ENCODE assay signal across 19 mouse cellular contexts in genomic region chr16:35403356-35403755, GRCm38 (mm10). TPM values are rescaled to one million over a fixed set of nuclear protein-coding genes. Genes with fewer than 3 reads are reported as not detected.
DNase-seq lines count a peak whose midpoint lies in the region; ATAC-seq and TF ChIP-seq lines count a peak whose summit lies in the region.
"Had no signal": no experiment of that assay in that cellular context is flagged by ENCODE, and none has a peak within 500 bp of the region (broad histone marks: within the 10 kb centered on the region; RNA-seq: fewer than 3 reads in every experiment).

No protein-coding gene starts in this region.

- H3K27ac ChIP-seq in intestine, embryonic 15.5 days = no peak overlapping the region
- H3K27ac ChIP-seq in neural tube, embryonic 15.5 days (replicated peaks) = no peak overlapping the region
- H3K27ac ChIP-seq: embryonic facial prominence, embryonic 13.5 days; forebrain, embryonic 12.5 days; heart, embryonic 15.5 days; hindbrain, embryonic 13.5 days had no signal

- no peaks in the 10 kb centered on the region for H3K4me1 ChIP-seq in intestine, embryonic 15.5 days (replicated peaks)
- H3K4me1 ChIP-seq in neural tube, embryonic 15.5 days = peaks cover 8% of the 10 kb centered on the region
- H3K4me1 ChIP-seq: forebrain, embryonic 12.5 days; heart, embryonic 15.5 days had no signal

- DNase-seq in heart, adult 11 months = peak; percentile 71
- no peak for DNase-seq in heart, adult 9 months (ENCODE audit: low spot score in 2 of 2)
- peak; percentile 11 for DNase-seq in brain, embryonic 14.5 days (ENCODE audit: low read depth)
- DNase-seq in layer of hippocampus, adult 8-10 months (ENCODE audit: low spot score in 2 of 2) = peak; percentile 25 to 41
- peak; percentile 41 to 56 for DNase-seq in layer of hippocampus, postnatal 36 days
- DNase-seq: adrenal gland, postnatal 10 days; cerebellum, adult 11-12 months; cerebellum, adult 9-10 months; cerebellum, postnatal 25 days; gastrocnemius, postnatal 36 days; heart, adult 18-20 months; heart, postnatal 14 days had no signal

- no peak for TF ChIP-seq POLR2A in brain, embryonic 14.5 days (IDR thresholded peaks at IDR 0.05; ENCODE audit: borderline replicate concordance, extremely low read depth, insufficient read depth, insufficient read length, poor library complexity, severe bottlenecking)

- H3K36me3 ChIP-seq in intestine, embryonic 15.5 days = no peaks in the 10 kb centered on the region
- no peaks in the 10 kb centered on the region for H3K36me3 ChIP-seq in neural tube, embryonic 15.5 days

- WGBS in intestine, embryonic 15.5 days = 90% methylated on average over 9 of the region's 9 CpGs
- 82% methylated on average over 9 of the region's 9 CpGs for WGBS in neural tube, embryonic 15.5 days

- no peaks in the 10 kb centered on the region for H3K27me3 ChIP-seq in intestine, embryonic 15.5 days (replicated peaks)
- H3K27me3 ChIP-seq in neural tube, embryonic 15.5 days (replicated peaks) = no peaks in the 10 kb centered on the region
- H3K27me3 ChIP-seq: embryonic facial prominence, embryonic 13.5 days; forebrain, embryonic 12.5 days; heart, embryonic 15.5 days; hindbrain, embryonic 13.5 days had no signal

- H3K4me3 ChIP-seq in intestine, embryonic 15.5 days (replicated peaks) = no peak overlapping the region
- no peak overlapping the region for H3K4me3 ChIP-seq in neural tube, embryonic 15.5 days (replicated peaks)
- H3K4me3 ChIP-seq: embryonic facial prominence, embryonic 13.5 days; forebrain, embryonic 12.5 days; heart, embryonic 15.5 days; hindbrain, embryonic 13.5 days had no signal

- H3K9me3 ChIP-seq in intestine, embryonic 15.5 days = no peaks in the 10 kb centered on the region
- H3K9me3 ChIP-seq in neural tube, embryonic 15.5 days (replicated peaks) = no peaks in the 10 kb centered on the region
- H3K9me3 ChIP-seq: embryonic facial prominence, embryonic 13.5 days; forebrain, embryonic 12.5 days; heart, embryonic 15.5 days; hindbrain, embryonic 13.5 days had no signal

- no peak for ATAC-seq in intestine, embryonic 15.5 days
- ATAC-seq in neural tube, embryonic 15.5 days (ENCODE audit: low FRiP score) = no peak

- H3K9ac ChIP-seq in intestine, embryonic 15.5 days = no peak overlapping the region
- H3K9ac ChIP-seq in neural tube, embryonic 15.5 days (replicated peaks) = no peak overlapping the region
- H3K9ac ChIP-seq: embryonic facial prominence, embryonic 13.5 days; forebrain, embryonic 12.5 days; heart, embryonic 15.5 days; hindbrain, embryonic 13.5 days had no signal

- no peak for TF ChIP-seq CTCF in brain, embryonic 14.5 days (IDR thresholded peaks at IDR 0.05; ENCODE audit: borderline replicate concordance, extremely low read depth, insufficient read depth, insufficient read length)

- H3K4me2 ChIP-seq in intestine, embryonic 15.5 days (replicated peaks) = no peak overlapping the region
- H3K4me2 ChIP-seq in neural tube, embryonic 15.5 days = no peak overlapping the region
- H3K4me2 ChIP-seq: embryonic facial prominence, embryonic 13.5 days; forebrain, embryonic 12.5 days; heart, embryonic 11.5 days; heart, embryonic 15.5 days; hindbrain, embryonic 13.5 days had no signal

RNA-seq across cellular contexts. Expression of gene Sec22a, which starts 39.6 kb away (rescaled TPM):
- 17.0 and 22.6 TPM in 2 replicates for polyA plus RNA-seq in brain, embryonic 14.5 days (2012; rRNA removed)
- 10 to 100 TPM; 14.5 to 20.1 (median 16.6) TPM for total RNA-seq in layer of hippocampus, adult 8-10 months (2022)
- total RNA-seq in layer of hippocampus, postnatal 36 days (2021) = 10 to 100 TPM; 15.1 TPM
- polyA plus RNA-seq in intestine, embryonic 15.5 days (2015; fragmentation: Nextera tagmentation; extraction: Ambion mirVana) = 53.3 and 54.3 TPM in 2 replicates
- 38.8 and 39.5 TPM in 2 replicates for polyA plus RNA-seq in neural tube, embryonic 15.5 days (2015; fragmentation: Nextera tagmentation; extraction: Ambion mirVana)

Comparison
In these comparisons a context has a peak if more than half of its experiments do, and no peak if none do; other contexts are left out.
1. DNase-seq: peak in heart, adult 11 months (single experiment), brain, embryonic 14.5 days (single experiment), layer of hippocampus, adult 8-10 months (2 of 2) and layer of hippocampus, postnatal 36 days (2 of 2); none in heart, adult 9 months (0 of 2).